Mouse (Mus musculus) ovary, postnatal 36 days (tissue): Measurements from ENCODE around the gene Tnpo3.
"Not testable (repeated sequence)": the region's sequence is repeated elsewhere in the genome, so short reads cannot be mapped to it uniquely, and the experiment has no call there.

ENCODE experiments used
- DNase-seq: peaks from one replicate; pipeline ENCODE4 v3.0.0; 2022; ENCODE audit warnings: low spot score, mixed read lengths

Gene Tnpo3

DNA sequence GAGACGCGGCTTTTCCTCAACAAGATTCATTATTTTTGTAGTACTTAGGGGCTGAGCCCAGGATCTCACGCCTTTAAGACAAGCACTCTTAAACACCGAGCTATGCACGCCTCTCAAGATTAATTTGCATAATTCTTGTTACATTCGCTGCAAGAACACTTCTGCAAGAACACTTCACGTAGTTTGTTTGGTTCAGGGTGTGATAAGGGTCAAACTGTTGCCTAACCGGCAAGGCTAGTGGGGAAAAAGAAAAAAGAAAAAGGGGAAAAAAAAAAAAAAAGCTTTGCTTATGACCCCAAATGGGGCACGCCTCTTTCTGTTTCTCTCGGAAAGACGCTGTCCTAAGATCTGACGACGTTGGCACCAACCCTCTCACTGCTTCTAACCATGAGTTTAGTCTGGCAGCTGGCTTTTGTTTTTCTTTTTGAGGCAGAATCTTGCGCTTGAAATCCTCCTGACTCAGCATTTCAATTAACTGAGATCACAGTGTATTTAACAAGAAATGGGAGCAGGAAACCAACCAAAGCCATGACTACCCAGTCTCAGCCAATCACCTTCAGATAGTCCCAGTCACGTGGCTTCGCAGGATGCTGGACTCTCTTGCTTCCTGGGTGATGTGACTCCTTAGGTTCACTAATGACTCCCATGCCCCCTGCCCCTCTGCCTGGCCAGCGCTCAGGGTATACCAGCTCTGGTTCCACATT is 11.3 kb upstream of the Tnpo3 start:
- no peak for DNase-seq

DNA sequence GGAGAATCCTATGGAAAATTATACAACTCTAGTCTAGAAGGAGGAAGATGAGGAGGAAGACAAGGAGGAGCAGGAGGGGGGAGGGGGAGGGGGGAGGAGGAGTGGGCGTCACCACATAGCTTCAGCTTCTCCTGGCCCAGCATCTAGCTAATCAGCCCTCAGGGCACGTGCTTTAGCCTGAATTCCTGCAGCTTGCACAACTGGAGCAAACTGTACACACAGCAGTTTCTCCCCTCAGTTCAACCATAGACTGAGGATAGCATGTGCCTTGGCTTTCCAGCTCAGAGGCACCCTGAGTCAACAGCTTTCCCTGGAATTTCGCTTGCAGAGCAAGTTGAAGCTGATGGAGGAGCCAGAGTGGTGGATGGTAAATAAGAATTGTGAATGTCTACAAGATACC is 10.5 kb upstream of the Tnpo3 start:
- DNase-seq = no peak

GRCm38 (mm10) chr6:29610020-29610640 is 443 bp upstream of the Tnpo3 start:
- DNase-seq = not testable (repeated sequence)

GRCm38 (mm10) chr6:29600188-29600587 is 9.5 kb downstream of the Tnpo3 start:
- no peak for DNase-seq

DNA sequence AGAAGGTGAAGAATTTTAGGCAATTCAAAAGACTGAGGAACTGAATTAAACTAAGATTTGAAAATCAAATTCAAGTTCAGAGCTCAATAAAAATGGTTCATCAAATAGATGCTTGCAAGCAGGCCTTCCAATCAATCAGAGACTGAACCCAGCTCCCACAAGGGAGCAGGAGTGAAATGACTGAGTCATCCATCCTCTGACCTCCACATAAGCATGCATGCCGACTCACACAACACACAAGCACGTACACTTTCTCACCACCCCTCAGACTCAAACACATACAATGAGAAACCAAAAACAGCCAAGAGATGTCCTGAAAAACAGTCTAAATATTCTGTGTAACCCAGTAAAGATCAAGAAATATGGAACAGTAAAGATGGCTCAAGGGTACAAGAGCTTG is 14.0 kb downstream of the Tnpo3 start:
- no peak for DNase-seq

DNA sequence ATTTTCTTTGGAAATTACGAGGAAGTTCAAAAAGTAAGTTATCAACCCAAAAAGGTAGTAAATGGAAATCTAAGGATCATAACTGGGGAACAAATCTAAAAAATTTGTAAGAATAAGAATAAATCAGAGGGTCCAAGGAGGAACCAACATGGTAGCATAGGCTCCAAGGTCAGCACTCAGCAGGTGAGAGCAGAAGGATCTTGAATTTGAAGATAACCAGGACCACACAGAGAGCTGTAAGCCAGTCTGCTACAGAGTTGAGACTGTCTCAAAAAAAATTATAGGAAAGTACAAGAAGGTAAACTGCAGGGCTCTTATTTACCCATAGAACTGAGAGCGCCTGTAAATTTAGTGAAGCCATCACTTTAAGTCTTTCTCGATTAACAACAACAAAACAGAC is 28.5 kb downstream of the Tnpo3 start:
- no peak for DNase-seq

- no peak for DNase-seq
Observed at GRCm38 (mm10) chr6:29580770-29581169, 28.9 kb downstream of the Tnpo3 start.

DNA sequence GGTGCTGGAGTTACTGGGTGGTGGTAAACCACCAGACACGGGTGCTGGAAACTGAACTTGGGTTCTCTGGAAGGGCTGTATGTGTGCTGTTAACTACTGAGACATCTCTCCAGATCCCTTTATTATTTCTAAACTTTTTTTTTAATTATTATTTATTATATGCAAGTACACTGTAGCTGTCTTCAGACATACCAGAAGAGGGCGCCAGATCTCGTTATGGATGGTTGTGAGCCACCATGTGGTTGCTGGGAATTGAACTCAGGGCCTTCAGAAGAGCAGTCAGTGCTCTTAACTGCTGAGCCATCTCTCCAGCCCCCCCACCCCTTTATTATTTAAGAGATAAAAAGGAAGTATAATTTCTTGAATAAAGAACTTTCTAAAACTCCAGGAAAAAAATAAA is 33.3 kb downstream of the Tnpo3 start:
- DNase-seq = not testable (repeated sequence)

DNA sequence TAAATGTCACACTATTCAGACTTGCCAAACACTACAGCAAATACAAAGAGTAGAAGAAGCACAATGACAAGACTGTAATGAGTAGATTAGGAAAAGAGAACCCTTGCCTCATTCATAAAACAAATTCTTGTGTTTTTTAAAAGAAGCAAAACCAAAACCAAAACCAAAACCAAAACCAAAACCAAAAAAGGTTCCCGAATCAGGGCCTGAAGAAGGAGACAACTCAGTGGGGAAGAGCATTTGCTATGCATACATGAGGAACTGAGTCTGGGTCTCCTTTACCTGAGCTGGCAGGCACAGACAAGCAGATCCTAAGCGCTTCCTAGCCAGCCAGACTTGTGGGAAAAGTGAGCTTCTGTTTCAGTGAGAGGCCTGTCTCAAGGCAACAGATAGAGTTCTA is 52.6 kb downstream of the Tnpo3 start:
- DNase-seq = no peak

DNA sequence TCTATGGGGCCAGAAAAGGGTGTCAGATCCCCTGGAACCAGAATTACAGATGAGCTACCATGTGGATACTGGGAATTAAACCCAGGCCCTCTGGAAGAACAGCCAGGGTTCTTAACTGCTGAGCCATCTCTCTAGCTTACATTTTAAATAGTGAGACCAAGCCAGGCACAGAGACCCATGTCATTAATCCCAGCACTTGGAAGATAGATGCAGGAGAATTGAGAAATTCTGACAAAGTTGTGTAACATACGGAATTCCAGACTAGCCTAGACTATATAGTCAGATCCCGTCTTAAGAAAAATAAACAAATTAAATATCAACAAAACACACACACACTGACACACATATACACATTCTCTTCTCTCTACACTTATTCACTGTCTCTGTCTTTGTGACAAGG is 57.2 kb downstream of the Tnpo3 start:
- DNase-seq = no peak

DNA sequence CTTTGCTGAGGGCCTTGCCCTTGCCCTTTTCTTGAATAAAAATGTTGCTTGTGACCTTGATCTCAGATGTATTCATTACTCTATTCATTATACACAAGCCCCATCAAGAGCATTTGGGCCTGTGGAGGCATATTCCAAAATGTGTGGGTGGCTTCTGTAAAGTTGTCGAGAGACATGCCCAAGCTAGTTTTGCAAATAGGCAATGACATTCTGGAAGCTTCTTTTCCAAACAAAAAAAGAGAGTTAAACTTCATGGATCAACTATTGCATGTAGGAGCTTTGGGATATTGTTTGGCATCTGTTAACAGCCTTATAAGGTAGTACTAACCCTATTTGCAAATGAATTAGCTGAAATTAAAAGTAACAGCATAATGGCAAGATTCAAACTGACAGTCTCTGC is 61.6 kb downstream of the Tnpo3 start:
- no peak for DNase-seq

GRCm38 (mm10) chr6:29547582-29547981 is 62.1 kb downstream of the Tnpo3 start:
- no peak for DNase-seq

GRCm38 (mm10) chr6:29545611-29546010 is 64.1 kb downstream of the Tnpo3 start:
- no peak for DNase-seq

DNA sequence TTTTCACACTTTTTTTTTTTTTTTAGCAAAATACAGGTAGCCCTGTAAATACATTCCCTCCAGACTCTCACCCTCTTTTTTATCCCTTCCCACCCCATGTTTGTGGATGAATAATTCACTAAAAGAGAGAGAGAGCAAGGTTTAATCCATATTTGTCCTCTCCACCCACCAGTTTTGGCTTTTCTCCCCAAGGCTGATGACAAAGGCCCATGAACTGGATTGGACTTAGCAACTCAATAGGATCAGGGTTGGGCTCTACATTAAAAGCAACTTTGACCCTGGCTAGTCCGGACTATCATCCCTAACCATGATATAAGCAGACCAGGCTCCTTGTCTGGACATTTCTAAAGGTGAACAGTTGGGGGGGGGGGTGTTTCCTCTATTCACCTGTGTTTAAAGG is 68.7 kb downstream of the Tnpo3 start:
- DNase-seq = no peak

DNA sequence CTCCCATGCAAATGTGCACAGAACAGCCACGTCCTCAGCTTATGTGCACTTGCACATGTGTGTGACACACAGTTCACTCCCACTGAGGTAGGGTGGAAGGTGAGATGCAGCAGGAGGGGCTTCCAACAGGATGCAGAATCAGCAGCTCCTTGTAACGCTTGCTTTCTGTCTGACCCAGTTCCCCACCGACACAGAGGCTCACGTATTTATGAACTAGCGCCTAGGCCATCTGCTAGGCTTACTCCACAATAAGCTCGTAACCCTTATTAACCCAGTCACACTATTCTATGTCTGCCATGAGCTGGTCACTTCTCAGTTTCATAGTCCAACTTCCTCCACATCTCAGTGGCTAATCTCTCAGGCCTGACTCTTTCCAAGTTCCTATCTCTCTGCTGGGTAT is 69.5 kb downstream of the Tnpo3 start:
- no peak for DNase-seq

DNA sequence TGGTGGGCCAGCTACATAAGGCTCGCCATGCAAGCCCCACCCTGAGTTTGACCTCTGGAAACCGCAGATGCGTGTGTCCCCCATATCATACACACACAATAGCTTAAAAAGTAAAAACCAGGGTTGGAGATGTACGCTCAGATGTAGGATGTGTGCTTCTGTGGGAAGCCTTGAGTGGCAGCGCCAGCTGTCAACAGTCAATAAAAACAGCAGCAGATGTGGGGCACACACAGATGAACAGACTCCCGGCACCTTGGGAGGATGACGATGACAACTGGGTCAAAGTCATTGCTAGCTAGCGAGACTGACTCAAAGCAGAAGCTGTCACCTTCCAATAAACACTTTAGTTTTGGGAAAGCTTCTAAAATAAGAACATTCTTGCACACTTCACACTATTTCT is 70.2 kb downstream of the Tnpo3 start:
- DNase-seq = no peak

GRCm38 (mm10) chr6:29537221-29537620 is 72.5 kb downstream of the Tnpo3 start:
- no peak for DNase-seq

DNA sequence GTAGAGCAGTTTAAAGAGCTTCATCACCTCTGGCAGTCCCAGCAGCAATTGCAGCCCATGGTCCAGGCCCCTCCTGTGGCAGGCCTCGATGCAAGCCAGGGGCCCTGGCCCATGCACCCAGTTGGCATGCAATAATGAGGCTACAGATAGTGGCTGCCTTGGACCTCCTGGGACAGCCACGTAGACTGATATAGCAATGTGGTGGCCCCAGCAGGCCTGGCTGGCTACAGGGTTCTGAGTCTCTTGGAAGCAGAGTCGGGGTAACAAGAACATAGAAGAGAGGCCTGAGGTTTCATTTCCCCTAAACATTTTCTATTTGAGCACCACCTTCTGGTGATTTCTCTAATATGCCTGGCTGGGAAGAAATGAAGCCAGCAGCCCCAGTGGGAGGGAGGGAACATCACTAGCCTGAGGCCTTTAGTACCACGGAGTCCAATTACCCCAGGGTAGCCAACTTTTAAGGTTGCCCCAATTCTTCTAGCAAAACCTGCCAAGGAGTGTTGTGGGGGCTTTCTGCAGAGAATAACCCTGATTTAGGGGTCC is 73.0 kb downstream of the Tnpo3 start:
- no peak for DNase-seq

- DNase-seq = peak; percentile 83
Observed at GRCm38 (mm10) chr6:29535316-29535715, 74.4 kb downstream of the Tnpo3 start.

GRCm38 (mm10) chr6:29530050-29530449 is 79.6 kb downstream of the Tnpo3 start:
- DNase-seq = no peak

- no peak for DNase-seq
Observed at GRCm38 (mm10) chr6:29529444-29529820, 80.3 kb downstream of the Tnpo3 start.

- DNase-seq = no peak
Observed at GRCm38 (mm10) chr6:29528561-29529443, 80.9 kb downstream of the Tnpo3 start.

DNA sequence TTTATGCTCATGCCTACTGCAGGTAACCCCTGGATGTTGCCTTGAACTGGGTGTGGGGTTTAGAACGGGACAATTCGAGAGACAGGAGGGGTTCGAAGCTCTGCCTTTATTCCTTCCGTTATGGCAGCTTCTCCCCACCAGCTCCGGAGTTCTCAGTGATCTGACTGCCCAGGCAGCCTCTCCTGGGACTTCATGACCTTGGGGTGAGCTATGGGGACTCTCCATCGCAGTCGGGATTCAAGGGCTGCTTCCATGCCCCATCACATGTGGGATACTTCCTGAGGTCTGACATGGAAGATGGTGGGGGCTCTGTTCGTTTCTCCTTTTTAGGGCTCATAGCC is 81.6 kb downstream of the Tnpo3 start:
- DNase-seq = no peak
